Mouse (Mus musculus): ENCODE results near the gene Col4a1. TPM values are rescaled to one million over a fixed set of nuclear protein-coding genes. Genes with fewer than 3 reads are reported as not detected.
A peak's percentile ranks its signal among the peaks of the same experiment; 100 is the strongest.

Gene Col4a1
- total RNA-seq (2021): 385 and 411 TPM in 2 replicates
- long read RNA-seq, full-length matches to known transcripts: 140 of 327 reads
- long read RNA-seq, partial matches to known transcripts: 149 of 327 reads
- long read RNA-seq, other reads (novel, unspliced or antisense): 38 of 327 reads

GRCm38 (mm10) chr8:11312349-11313175, at the start of gene Col4a1, which contains the start of gene Col4a2:
TSS of gene Col4a1 (minus strand) at chr8:11312826.
TSS of gene Col4a2 (plus strand) at chr8:11312805.
- peak; percentile 88 for DNase-seq

GRCm38 (mm10) chr8:11361546-11362277, 49.1 kb upstream of the Col4a1 start:
- no peak for DNase-seq

GRCm38 (mm10) chr8:11359846-11360245, 47.2 kb upstream of the Col4a1 start:
- no peak for DNase-seq

- DNase-seq: no peak
Measured at GRCm38 (mm10) chr8:11357921-11358436, 45.4 kb upstream of the Col4a1 start.

GRCm38 (mm10) chr8:11356776-11357175, 44.1 kb upstream of the Col4a1 start:
- DNase-seq: no peak

GRCm38 (mm10) chr8:11355900-11356299, 43.3 kb upstream of the Col4a1 start:
- no peak for DNase-seq

- DNase-seq: no peak
Measured at GRCm38 (mm10) chr8:11354800-11355451, 42.3 kb upstream of the Col4a1 start.

- no peak for DNase-seq
Measured at GRCm38 (mm10) chr8:11352514-11352913, 39.9 kb upstream of the Col4a1 start.

GRCm38 (mm10) chr8:11351355-11351754, 38.7 kb upstream of the Col4a1 start:
- no peak for DNase-seq

- DNase-seq: no peak
Measured at GRCm38 (mm10) chr8:11348622-11349021, 36.0 kb upstream of the Col4a1 start.

- no peak for DNase-seq
Measured at GRCm38 (mm10) chr8:11347699-11348098, 35.1 kb upstream of the Col4a1 start.

- DNase-seq: no peak
Measured at GRCm38 (mm10) chr8:11346225-11346624, 33.6 kb upstream of the Col4a1 start.

- DNase-seq: no peak
Measured at GRCm38 (mm10) chr8:11344459-11344858, 31.8 kb upstream of the Col4a1 start.

GRCm38 (mm10) chr8:11341111-11341566, 28.5 kb upstream of the Col4a1 start:
- no peak for DNase-seq

- peak; percentile 66 for DNase-seq
Measured at GRCm38 (mm10) chr8:11340310-11341110, 27.9 kb upstream of the Col4a1 start.

- no peak for DNase-seq
Measured at GRCm38 (mm10) chr8:11338507-11338906, 25.9 kb upstream of the Col4a1 start.

GRCm38 (mm10) chr8:11337642-11338041, 25.0 kb upstream of the Col4a1 start:
- no peak for DNase-seq

- no peak for DNase-seq
Measured at GRCm38 (mm10) chr8:11336346-11336745, 23.7 kb upstream of the Col4a1 start.

- DNase-seq: no peak
Measured at GRCm38 (mm10) chr8:11335238-11335637, 22.6 kb upstream of the Col4a1 start.

- no peak for DNase-seq
Measured at GRCm38 (mm10) chr8:11334493-11334892, 21.9 kb upstream of the Col4a1 start.

- no peak for DNase-seq
Measured at GRCm38 (mm10) chr8:11333746-11334145, 21.1 kb upstream of the Col4a1 start.
